Mouse (Mus musculus): ENCODE data around the gene 1700037H04Rik.

1700037H04Rik gene

DNA sequence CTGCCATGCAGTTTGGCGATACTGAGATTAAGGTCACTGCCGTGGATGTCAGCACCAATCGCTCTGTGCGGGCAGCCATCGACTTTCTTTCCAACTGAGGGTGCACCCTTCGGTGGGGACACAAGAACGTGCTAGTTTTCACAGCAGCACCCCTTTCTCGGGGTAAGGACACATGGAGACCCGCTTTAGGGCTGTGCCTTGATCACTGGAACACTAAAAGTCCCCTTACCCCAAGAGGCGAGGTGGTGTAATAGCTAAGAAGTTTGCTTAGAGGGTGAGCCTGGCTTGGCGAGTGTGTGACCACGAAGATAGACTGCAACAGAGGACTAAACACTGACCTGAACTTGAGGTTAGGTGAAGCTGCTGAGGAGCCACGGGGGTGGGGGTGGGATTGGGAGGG lies 14.8 kb downstream of the 1700037H04Rik start:
- no peak for DNase-seq

DNA sequence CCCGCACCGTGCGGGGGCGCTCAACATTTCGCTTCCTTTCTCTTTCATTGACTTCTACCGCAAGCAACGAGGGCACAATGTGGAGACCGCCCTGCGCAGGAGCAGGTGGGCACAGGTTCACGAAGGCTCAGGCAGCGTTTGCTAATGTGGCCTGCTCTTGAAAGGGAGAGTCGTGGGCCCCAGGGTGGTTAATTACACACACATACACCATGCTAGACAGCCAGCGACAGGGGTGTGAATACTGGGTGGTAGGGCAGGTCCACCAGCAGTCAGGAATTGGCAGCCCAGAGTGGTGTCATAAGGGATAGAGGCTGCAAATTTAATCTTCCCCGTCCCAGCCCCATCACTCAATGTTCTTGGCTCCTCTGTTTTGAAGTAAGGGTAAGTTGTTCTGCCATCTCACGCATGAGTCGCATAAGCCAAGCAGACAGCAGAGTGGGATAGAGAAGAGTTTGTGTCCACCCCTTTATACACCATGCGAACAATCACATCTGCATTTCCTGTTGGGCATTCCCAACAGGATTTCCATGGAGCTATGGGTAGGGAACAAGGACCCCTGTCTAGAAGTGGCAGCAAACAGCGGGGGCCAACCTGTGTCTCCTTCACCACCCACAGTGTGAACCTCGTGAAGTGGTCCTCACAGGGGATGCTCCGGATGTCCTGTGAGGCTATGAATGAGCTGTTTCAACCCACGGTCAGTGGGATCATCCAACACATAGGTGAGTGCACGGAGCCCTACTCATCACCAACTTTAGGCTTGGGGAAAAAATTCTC lies 16.7 kb downstream of the 1700037H04Rik start:
- no peak for DNase-seq

DNA sequence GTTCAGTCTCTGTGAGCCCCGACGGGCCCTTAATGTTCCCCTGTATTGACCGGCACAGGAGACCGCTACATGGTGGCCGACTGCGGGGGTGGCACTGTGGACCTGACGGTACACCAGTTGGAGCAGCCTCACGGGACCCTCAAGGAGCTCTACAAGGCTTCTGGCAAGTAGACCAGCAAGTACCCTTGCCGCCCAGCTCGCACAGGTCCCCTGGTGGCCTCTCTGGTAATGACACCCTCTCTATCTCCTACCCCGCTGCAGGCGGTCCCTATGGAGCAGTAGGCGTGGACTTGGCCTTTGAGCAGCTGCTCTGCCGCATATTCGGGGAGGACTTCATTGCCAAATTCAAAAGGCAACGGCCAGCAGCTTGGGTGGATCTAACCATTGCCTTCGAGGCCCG lies 17.3 kb downstream of the 1700037H04Rik start:
- peak; percentile 21 to 50 for DNase-seq

GRCm38 (mm10) chr2:131141336-131141986 lies 18.4 kb downstream of the 1700037H04Rik start:
- no peak for DNase-seq

DNA sequence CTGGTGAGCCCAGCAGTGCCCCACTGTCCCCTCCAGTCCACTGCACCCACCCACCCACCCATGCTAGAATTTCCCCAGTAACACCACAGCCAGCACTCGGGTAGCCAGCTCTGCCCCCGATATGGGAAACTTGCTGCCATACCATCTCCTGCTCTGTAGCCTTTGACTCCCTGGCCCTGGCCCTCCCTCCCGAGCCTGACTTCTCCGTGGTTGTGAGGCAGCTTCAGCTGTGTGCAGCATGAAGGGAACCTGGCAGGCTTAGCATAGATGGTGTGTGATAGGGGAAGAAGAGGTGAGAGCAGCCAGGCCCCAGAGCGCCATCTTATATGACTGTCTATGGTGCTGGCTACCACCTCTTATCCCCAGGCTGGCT lies 19.4 kb downstream of the 1700037H04Rik start:
- DNase-seq = no peak

DNA sequence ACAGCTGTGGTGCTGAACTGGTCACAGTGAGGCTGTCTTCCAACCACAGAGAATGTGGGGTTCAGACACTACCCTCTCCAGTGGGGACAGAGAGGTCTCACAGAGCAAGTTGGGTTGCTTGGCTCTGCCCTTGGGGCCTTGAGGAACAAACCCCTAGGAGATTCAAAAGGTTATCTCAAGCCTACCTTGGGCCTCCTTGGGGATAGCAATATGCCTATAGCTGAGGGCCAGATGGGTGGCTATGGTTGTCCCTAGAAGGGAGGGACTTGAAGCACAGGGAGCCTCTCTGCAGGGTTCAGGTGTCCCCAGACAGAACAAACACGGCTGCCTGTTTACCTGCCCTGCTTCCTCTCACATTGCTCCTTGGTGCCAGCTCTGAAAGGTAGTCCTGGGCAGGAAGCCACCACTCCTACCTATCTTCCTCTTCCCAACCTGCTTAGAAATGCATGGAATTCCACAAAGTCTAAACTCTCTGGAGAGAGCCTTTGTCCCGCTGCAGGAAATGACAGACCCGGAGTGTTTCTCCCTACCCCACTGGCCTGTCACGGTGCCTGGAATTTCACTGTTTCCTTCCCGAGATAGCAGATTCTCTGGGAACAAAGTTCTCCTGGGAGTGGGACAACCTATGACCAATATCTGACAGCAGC lies 19.9 kb downstream of the 1700037H04Rik start:
- no peak for DNase-seq

GRCm38 (mm10) chr2:131139287-131139686 lies 20.6 kb downstream of the 1700037H04Rik start:
- no peak for DNase-seq

GRCm38 (mm10) chr2:131138760-131139159 lies 21.1 kb downstream of the 1700037H04Rik start:
- no peak for DNase-seq

DNA sequence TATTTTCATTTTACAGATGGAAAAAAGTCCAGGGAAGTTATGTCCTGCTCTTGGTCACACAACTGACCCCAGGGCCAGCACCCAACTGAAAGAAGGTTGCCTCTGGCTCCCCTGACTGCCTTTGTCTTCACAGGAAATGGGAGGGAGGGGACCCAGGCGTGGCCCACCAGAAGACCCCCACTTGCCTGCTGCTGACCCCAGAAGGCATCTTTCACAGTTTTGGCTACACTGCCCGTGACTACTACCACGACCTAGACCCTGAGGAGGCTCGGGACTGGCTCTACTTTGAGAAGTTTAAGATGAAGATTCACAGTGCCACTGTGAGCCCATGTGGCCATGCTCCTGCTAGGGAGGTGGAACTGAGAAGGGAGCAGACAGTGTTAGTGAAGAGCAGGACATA lies 21.6 kb downstream of the 1700037H04Rik start:
- no peak for DNase-seq

- DNase-seq = peak in 1 of 2 experiments; percentile 0
These were observed 24.3 kb downstream of the 1700037H04Rik start for GRCm38 (mm10) chr2:131135521-131136139.

DNA sequence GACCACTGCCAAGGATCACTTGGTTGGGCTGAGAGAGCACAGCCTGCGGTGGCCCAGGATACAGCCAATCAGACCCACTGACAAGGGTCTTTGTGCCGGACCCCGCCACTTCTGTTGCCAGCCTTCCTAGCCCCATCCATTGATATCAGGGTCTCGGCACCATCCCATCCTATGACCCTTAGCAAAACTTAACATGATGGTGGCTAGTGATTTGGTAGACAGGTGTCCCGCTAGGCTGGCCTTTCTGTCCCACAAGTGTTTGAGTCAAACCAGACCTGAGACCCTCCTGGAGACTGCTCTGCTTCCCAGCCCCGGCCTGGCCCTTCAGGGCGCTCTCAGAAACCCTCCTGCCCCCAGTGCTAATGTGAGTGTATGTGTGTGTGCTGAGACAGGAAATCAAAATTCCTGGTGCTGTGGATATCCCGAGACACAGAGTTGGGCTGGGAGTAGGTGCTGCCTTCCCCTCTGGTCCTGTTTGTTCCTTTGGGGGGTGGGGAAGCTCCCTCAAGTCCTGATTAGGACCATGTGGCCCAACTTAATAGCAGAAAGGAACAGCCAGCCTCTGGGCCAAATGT lies 25.0 kb downstream of the 1700037H04Rik start:
- peak in 1 of 2 experiments; percentile 0 for DNase-seq

DNA sequence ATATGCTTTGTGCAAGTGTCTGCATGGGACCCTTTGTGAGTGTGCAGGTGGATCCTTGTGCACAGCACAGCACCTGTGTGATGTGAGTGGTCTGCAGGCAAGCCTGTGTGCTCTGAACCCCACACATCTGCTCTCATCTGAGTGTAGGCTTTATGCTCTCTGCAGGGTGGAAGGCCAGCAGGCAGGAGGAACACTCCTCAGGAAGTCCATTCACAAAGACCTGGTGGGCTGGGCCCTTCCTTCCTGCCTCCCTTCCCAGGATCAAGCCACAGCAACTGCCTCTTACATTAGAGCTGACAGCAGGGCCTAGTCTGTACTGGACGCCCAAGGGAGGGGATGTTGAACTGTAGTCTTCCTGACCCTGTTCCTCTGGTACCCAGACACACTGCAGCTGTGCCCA lies 25.5 kb downstream of the 1700037H04Rik start:
- peak in 1 of 2 experiments; percentile 0 for DNase-seq

DNA sequence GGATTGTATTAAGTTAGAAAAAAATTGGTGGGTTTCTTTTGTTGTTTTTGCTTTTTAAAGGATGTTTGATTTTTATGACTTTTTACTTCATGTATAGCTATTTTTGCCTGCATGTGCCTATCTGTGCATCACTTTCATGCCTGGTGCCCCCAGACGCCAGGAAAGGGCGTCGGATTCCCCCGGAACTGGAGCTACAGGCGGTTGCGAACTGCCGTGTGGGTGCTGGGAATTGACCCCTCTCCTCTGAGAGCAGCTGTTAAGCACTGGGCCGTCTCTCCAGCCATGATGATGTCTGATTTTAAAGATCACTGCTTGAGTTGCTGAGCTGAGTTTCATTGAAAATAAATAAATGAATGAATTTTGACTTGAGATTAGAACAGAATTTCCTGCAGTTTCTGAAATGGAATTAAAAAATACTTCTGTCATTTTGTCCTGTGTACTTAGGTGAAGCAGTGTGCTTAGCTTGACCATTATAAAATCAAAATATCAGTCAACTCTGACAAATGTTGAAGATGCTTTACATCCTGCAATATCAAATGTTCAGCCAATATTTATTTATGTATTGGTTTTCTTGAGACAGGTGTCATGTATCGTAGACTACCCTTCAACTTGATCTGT lies 26.8 kb downstream of the 1700037H04Rik start, which contains the start of gene Gm11037:
Gm11037 (plus strand) TSS at position 568 of the 618 bp plus-strand sequence.
- DNase-seq = no peak

DNA sequence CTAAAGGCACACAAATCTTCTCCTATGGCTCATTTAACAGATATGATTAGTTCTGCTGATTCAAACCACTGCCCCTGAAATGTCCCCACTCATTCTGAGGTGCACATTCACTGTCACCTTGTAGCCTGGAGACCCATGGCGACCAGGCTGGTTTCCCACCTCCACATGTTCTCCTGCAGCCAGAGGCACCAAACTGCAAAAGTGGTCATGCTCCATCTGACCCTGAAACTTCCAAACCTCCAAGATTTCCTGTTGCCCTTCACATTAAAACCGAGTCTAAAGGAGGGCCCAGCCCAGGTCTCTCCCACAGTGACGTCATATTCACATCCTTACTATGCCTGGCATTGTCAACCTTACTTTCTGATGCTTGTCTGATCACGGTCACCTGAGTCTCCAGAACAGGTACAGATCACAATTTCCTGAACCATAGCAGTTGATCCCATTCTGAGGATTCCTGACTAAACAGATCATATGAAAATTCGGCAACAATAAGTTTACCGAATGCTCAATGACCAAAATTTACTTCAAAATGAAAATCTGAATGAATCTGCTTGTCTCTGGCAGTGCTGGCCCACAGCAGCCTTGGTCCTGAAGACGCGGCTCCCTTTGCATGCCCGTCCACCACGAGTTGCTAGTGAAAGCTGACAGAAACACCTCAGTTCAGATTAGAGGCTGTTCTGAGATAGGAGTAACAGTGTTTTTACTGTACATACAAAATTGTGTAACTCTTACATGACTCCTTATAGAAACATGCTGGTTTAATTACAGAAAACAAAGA lies 27.6 kb downstream of the 1700037H04Rik start:
- no peak for DNase-seq

- DNase-seq = no peak
These were observed 29.0 kb downstream of the 1700037H04Rik start for GRCm38 (mm10) chr2:131130849-131131248.

- no peak for DNase-seq
These were observed 30.0 kb downstream of the 1700037H04Rik start for GRCm38 (mm10) chr2:131129836-131130235.

DNA sequence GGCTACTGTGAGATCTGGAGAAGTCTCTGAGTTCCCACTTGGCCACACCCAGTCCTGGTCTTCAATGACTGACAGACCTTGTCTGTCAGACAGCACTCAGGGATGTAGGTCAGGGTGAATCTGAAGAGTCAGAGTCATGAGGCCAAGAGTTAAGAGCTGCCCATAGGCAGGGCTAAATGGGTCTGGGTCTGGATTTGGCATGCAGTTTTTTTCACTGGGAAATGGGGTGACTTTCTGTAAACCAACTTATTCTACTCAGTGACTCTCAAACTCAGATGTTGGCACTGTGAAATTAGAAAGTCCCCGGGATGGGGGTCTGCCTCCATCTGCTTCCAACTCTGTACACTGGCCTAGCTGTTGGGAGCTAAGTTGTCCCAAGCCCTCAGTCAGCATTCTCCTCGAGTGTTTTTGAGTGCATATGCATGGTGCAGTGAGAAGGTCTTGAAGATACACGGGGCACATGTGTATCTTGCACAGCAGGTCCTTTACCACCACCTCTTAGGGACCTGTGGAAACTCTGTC lies 31.2 kb downstream of the 1700037H04Rik start:
- no peak for DNase-seq

DNA sequence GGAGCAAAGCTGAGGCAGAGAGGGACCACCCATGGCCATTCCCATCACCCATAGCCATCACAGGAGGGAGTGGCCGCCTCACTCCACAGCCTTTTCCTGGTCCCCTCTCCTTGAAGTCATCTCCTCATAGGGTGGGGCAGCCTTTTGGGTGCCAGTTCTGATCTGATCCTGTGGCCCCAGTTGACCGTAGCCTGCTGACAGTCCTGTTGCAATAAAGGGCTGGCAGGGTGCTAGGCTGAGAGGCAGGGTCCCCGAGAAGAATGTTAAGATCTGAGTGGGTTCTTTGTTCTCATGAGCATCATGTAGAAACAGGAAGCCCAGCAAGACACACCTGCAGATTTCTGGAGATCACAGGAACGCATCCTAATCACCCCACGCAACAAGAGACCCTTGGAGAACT lies 31.7 kb downstream of the 1700037H04Rik start:
- peak in 1 of 2 experiments; percentile 0 for DNase-seq

- peak in 1 of 2 experiments; percentile 10 for DNase-seq
These were observed 32.6 kb downstream of the 1700037H04Rik start, which contains the start of gene Hspa12b for GRCm38 (mm10) chr2:131127161-131127730. Gene Hspa12b, plus strand, starts transcription at chr2:131127280.

GRCm38 (mm10) chr2:131125964-131126815 lies 33.7 kb downstream of the 1700037H04Rik start:
- DNase-seq = no peak

Data from spleen, adult 18-20 months (tissue).